Mouse (Mus musculus): ENCODE data around the gene Tiam1.
A peak's percentile ranks its signal among the peaks of the same experiment; 100 is the strongest.

The Tiam1 gene

DNA sequence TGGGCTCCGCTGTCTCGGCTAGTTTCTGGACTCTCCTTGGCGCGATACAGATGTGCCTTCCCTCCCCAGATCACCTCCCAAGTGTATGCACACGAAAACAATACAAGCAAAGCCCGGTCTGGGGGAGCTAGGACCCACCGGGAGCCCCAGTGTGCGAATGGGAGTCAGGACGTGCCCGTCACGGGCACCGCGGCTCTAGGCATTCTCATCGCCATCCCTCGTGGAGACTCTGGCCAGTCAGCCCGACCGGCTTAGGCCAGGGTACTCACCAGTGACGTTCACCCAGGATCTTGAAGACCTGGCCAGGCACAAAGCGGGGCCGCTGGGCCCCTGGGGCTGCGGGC, 181 bp downstream of the Tiam1 start:
- no peak for DNase-seq (ENCODE audit: low read depth, low spot score)

DNA sequence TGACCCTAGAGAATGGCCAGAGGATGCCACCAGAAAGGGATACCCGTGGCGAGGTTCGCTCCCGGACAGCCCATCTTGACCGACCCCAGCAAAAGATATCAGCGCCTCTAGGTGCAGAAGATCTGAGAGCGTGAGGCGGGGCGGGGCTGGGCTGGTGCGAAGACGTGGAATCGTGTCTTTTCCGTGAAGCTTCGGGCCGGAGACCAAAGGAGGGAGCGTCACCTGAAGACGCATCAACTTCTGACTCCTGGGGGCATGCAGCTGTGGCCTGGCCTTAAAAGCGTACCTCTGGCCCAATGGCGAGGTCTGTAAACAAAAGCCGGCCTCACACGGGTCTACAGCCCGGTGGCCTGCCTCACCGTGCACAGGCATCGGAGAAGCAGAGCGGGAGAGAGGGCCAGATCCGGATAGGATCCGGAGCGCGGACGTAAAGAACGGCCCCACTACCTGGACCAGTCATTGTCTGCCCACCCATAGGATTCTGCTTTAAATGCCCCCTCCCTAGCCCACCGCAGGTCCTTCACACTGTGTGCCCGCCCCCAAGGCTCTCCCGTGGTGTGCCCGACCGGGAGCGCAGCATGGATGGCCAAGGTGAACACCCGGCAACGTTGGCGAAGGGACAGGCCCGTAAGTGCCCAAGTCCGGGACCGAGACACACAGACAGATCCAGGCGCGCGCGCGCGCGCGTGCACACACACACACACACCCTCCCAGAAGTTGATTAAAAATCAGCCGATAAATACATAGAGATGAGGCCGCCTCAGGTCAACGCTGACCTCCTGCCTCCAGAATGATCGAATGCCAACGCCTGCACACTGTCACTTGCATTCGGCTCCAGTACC, 774 bp downstream of the Tiam1 start:
- peak; percentile 32 for DNase-seq (ENCODE audit: low read depth, low spot score)

DNA sequence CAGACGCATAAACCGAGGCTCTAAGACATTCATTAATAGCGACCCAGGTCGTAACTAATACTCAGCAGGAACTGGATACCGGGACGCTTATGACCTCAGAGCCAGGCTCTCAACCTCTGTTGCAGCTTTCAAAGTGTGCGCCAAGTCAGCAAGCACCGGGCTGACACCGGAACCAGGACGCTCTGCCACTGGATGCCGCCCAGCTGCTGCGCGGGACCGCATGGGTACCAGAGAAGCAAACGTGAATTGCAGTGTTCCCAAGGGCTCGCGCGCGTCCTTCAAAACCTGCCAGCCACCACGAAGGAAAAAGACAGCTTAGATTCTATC, 1.4 kb downstream of the Tiam1 start:
- no peak for DNase-seq (ENCODE audit: low read depth, low spot score)

DNA sequence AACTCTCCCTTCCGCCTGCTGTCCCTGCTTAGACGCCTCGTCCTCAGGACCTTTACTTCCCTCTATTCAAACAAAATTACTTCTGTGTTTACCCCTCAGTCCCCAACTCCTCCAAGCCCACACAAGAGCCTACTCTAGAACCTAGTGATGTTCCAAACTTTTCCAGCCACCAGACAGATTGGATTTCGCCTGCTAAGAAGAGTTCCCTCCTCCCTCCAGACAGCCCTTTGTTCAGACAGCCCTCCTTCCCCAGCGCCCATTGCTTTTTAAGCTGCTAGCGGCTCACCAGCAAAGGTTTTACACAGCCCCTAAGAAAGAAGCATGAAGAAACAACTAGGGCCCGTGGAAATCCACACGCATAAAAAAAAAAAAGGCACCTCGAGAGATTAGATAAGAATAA, 2.0 kb downstream of the Tiam1 start:
- no peak for DNase-seq (ENCODE audit: low read depth, low spot score)

DNA sequence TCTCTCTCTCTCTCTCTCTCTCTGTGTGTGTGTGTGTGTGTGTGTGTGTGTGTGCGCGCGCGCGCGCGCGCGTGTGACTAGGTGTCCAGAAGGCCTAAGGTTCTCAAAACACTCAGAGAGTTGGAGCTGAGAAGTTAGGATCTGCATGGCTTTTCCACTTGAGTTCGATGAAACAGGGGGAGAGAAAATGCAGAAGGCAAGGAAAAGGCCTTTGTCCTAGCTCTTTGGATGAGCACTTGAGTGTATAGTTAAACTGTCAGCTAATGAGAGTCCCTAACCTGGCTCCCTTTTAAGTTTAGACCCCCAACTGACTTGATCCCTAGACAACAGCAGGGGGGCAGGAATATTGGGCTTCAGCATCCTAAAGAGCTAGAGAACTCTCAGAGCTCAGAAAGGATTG, 3.0 kb downstream of the Tiam1 start:
- no peak for DNase-seq (ENCODE audit: low read depth, low spot score)

DNA sequence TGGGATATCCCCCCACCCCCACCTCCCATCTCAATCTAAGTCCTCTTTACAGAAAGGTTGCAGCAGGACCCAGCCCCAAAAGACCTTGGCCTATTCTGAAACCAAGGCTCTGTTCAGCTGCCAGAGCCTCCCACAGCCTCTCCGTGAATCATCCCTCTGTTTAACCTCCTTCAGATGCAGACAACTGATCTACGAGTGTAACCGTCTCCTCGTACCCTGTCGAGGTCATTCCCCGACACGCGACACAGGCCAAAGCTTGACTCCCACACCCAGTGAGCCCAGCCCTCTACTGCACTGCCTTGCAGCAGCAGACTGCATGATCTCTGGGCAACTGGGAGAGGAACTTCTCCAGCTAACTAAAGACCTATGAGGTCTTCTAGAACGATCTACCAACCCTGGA, 3.9 kb downstream of the Tiam1 start:
- DNase-seq (ENCODE audit: low read depth, low spot score) = no peak

DNA sequence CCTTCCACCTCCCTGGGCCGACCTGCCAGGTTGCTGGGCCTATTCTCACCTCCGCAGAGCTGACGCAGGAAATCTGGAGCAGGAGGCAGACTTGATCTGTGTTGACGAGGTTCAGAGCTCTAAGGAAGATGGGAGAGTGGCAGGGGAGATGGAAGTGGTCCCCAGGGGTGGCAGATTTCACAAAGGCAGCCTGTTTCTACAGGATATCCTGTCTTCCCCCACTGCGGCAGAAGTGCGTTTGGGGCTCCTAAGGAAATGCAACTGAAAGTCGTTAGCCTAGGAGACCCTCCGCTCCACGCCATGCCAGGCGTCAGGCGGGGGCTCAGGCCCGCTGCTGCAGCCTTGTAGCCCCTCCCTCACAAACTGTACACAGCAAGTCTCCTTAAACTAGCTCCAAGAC, 5.4 kb downstream of the Tiam1 start:
- DNase-seq (ENCODE audit: low read depth, low spot score) = no peak

DNA sequence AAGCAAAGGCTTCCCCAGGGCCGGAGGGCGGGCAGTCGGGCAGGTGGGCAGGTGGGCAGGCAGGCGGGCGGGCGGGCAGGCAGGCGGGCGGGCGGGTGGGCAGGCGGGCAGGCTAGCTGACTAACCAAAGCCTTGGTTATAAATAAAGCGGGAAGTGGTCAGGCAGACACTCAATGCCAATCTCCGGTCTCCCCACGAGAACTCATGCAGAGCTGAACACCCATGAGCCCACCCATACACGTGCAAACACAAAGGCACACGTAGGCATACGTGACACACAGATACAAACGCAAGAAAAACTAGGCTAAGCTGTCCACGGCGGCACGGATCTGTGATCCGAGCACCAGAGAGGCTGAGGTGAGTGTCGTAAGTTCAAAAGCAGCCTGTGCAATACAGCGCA, 6.4 kb downstream of the Tiam1 start:
- no peak for DNase-seq (ENCODE audit: low read depth, low spot score)

DNA sequence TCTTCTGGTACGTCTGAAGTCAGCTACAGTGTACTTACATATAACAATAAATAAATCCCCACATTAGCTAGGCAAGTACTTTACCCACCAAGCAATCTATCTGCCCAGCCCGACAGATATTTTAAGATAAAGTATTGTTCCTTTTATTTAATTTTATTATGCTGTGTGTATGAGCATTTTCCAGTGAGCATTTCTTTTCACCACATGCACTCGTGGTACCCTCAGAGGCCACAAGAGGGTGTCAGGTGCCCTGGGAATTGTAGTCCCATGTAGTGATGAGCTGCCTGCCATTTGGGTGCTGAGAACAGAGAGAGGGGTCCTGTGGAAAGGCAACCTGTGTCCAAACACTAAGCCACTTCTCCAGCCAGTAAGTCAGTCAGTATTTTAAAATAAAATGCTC, 8.0 kb downstream of the Tiam1 start:
- DNase-seq (ENCODE audit: low read depth, low spot score) = no peak

DNA sequence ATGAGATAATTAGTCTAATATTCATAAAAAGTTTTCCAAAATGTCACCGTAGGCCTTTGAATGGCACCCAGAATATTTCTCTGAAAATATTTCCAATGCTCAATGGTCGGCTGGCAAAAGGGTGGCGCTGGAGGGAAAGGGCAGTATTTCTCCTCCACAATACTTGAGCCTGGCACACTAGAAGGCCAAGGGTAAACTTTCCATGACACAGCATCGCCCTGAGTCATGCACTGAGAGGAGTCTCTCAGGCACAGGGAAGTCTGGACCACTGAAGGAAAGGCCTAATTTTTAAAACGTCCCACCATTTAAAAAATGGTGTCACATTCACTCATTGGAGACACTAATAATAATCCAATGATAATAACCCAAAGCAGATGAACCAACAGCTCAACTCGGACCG, 9.2 kb downstream of the Tiam1 start:
- no peak for DNase-seq (ENCODE audit: low read depth, low spot score)

DNA sequence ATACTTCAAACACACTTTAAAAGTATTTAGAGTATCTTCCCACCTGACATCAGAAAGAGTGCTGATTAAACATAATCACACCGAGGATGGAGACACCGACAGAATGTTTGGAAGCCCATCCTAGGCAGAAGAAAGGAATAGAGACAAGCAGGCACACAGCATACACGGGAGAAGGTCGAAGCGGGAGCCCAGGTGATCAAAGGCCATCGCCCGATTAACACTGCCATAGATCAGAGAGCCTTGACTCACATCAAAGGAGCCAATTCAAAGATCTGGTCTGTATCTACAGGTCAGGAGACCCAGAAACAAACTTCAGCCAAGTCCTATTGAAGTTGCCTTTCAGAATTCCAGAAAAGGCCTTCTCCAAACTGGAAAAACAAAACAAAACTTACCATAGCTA, 10.8 kb downstream of the Tiam1 start:
- no peak for DNase-seq (ENCODE audit: low read depth, low spot score)

DNA sequence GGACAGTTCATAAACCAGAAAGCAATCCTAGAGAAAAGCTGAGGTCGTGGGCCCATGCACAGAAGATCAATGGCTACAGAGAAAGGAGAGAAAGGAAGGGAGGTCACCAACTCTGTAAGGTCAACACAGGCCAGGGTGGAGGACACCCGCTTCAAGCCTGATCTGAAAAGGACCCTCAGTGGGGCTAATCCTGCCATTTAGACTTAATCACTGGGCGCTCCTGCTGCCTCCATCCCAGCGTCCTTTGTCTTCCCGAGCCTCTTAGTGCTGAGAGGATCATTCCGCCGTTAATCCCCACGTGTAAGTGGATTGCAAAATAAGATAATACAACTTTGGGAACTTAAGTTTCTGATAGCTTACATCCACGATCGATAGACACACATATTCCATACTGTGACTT, 11.2 kb downstream of the Tiam1 start:
- no peak for DNase-seq (ENCODE audit: low read depth, low spot score)

DNA sequence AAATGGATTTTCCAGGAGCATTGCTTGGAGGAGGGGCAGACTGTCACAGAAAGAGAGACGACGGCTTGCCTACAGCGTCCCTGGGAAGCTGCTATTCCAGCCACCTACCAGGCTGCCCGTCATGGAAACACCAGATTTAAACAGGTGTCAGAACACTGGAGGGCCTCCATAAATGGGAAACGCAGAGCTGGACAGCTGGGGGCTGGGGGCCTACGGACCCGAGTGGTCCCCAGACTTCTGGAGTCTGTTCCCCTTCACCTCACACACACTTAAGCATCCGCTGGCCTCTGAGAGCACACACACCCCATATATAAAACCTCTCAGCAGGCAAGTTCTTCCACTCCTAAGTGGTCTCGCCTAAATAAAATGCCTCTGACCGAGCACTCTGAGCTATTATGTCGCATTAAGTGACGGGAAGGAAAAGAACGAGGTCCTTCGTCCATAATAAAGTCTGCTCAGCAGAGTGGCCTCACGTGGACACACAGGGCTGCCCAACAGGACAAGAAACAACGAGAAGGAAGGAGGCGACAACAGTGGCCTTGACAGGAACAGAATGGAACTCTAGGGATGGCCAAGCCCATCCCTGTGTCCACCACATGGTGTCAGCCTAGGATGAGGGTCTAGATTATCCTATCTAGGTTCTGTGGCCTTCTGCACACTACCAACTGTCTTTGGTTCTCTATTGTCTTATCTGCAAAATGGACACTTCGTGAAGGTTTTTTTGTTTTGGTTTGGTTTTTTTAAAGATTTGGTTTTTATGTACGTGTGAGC, 14.6 kb downstream of the Tiam1 start:
- DNase-seq (ENCODE audit: low read depth, low spot score) = no peak

DNA sequence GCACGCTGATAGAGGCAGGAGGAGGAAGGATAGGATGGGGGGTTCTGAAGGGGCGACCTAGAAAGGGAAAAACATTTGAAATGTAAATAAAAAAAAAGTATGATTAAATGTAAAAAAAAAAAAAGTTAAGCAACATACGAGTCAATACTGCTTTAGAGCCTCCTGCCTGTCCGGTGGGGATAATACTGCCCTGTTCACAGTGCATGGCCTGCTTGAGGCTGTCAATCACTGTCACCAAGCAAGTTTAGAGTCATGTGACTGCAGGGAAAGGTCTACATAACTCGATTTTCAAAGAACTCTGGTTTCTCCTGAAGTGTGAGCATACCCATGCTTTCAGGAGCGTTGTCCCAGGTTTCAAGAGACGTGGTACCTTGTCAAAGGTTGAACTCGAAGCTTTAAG, 15.2 kb downstream of the Tiam1 start:
- no peak for DNase-seq (ENCODE audit: low read depth, low spot score)

DNA sequence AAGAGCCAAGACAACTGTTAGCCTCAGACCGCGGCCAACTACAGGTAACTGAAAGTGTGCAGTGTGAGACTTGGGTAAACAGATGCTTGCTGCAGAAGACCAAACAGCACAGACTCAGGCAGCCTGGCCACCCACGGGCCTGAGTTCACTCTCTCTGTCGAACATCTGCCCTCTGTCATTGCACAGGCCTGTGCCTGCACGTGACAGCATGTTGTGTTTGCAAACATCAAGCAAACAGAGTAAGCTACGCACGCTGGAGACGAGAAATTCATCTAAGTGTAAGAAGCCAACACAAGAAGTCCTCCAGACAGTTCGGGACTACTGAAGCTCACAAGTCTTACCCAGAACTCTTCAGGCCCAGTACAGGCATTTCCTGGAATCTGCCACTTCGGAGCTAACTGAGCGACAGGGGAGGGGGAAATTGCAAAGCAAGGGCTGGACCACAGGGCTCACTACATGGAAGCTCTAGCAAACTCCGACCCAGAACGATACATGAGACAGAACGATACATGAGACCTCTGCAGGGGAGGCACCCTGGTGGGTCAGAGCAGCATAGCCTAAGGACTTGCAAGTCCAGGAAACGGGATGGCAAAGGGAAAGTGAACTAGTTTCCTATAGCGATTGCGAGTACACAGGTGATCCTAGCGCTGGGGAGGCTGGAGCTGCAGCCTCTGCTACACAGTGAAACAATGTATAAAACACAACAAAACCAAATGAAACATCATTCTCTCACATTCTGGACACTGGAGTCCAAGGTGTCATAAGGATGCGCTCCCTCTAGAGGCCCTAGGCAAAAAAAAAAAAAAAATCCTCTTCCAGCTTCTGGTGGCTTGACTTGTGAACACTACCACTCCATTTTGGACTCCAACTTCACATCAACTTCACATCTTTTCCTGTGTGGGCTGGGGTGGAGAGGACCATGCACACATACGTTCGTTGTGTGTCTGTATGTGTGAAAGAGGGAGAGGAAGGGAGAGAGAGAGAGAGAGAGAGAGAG, 18.0 kb downstream of the Tiam1 start:
- no peak for DNase-seq (ENCODE audit: low read depth, low spot score)

DNA sequence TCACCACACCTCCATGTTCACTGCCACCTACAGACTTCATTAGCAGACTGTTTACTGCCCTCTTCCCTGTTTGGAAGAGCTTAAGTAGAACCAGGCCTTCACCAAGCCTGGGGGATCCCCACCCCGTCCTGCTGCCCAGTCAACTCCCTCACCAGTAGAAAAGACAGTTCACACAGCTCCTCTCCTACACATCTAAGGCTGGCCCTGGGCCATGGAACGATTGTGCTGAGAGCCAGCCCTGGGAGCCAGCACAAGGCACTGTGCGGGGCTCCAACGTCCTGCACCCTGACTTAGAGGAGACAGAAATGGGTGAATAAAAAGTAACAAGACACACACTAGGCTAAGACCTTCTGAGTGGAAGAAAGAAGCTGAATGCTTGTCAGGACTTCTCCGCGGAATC, 20.5 kb downstream of the Tiam1 start:
- no peak for DNase-seq (ENCODE audit: low read depth, low spot score)

DNA sequence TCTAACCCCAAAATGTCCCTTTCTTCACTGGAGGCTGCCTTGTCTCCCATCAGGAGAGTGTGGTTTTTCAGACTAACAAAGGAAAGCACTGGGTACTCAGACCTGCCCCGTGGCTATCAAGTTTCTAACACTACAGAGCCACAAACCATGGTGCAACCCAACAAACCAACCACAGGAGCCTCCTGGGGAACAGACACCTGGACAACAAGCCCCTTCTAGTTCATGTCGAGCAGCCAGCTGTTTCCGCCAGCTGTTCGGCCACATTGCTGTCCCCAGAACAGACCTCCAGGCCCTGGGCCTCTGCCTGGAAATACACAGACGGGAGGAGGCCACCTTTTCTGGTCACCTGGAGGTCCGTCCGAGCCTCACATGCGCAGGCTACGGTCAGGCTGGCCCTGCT, 21.1 kb downstream of the Tiam1 start:
- no peak for DNase-seq (ENCODE audit: low read depth, low spot score)

DNA sequence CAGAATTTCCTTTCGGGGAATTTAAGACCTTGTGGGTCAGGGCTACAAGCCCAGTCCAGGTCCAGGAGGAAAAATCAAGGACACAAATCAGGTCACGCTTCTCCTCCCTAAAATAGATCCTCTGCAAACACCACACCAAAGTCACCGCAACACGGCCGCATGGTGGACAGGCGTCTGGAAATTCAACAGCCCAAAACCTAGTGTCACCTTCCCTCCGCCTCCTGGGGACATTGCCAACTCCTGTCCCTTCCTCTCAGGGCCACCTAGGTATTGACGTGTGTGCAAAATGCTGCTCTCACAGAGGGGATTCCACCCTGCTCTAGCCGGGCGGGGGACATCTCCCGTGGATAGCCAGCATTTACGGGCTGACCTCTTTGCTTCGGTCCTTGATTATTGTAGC, 21.8 kb downstream of the Tiam1 start:
- DNase-seq (ENCODE audit: low read depth, low spot score) = no peak

DNA sequence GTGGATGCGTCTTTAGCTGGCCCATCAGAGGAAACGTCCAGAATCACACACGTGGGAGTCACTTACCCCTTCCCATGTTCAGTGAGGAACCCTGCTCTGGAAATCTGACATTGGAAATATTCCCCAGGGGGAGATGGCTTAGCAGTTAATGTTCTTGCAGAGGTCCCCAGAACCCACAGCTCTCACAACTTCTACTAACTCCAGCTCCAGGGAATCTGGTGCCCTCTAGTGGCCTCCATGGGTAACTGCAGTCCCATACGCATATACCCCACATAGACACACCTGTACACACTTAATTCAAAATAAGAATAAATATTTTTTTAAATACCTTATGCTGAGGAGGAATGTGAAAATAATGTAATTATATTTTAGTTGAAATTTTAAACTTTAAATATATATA, 23.6 kb downstream of the Tiam1 start:
- no peak for DNase-seq (ENCODE audit: low read depth, low spot score)

DNA sequence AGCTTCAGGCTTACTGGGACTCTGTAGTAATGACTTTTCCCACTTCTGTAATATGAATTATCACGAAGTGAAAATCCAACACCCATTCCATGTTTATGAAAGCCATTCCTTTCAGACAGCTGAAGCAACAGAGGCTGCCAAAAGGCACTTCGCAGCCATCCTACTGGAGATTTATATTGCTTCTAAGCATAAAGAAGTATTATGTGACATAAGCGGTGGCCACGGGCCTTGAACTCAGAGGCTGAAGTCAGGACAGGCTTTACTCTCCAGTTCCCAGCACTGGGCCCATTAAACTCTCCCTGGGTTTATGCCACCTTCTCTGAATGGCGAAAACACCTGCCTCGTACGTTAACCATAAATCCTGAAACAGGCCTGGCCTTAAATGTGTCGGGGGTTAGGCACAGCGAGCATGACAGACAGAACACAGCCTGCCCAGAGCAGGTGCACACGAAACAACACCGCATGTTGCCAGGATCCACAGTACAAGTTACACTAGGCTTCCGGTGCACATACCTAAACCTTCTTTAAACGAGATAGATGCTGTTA, 26.9 kb downstream of the Tiam1 start:
- no peak for DNase-seq (ENCODE audit: low read depth, low spot score)

DNA sequence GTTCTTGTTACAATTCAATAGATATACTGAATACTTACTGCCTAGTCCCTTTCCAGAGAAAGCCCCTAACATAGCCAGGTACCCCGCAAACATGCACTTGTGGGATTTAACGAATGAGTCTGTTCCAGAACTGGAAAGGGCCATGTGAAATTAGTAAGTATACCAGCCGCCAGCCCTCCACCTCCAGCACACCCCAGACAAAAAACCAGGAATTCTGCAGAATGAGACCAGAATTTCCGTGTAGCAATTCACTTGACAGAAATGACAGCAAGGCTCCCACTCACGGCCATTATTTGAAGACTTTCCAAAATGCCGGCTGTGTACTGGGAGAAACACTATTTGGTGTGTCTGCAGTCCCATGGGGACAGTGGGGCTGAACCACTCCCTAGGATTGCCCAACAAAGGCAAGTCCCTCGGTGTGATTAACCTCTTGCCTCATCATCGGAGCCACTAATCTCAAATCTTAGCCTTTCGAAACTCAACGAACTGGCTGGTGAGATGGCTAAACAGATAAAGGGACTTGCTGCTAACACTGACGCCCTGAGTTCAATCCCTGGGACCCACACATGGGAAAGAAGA, 30.9 kb downstream of the Tiam1 start:
- DNase-seq (ENCODE audit: low read depth, low spot score) = no peak

DNA sequence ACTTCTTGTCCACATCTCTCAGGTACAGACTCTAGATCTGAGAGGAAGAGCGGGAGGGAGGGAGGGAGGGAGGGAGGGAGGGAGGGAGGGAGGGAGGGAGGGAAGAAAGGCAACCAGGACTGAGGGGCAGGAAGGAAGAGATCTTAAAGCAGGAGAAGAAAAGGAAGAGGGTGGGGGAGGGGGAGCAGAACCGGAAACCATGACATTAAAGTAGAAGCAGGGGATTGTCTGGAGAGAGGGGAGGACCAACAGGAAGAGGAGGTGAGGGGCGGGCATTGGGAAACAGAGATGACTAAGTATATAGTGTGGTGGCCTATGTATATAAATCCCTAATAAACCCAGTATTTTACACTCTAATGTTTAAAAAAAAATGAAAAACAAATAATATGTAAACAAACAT, 34.1 kb downstream of the Tiam1 start:
- no peak for DNase-seq (ENCODE audit: low read depth, low spot score)
